Mouse (Mus musculus) left cerebral cortex, adult 9 months (tissue): ENCODE results near the gene Bcl11a.

ENCODE experiments used
- DNase-seq, 2 experiments: peaks; one replicate each; pipeline ENCODE4 v3.0.0; 2022; ENCODE audit warnings: low spot score in 2 of 2

Bcl11a gene

DNA sequence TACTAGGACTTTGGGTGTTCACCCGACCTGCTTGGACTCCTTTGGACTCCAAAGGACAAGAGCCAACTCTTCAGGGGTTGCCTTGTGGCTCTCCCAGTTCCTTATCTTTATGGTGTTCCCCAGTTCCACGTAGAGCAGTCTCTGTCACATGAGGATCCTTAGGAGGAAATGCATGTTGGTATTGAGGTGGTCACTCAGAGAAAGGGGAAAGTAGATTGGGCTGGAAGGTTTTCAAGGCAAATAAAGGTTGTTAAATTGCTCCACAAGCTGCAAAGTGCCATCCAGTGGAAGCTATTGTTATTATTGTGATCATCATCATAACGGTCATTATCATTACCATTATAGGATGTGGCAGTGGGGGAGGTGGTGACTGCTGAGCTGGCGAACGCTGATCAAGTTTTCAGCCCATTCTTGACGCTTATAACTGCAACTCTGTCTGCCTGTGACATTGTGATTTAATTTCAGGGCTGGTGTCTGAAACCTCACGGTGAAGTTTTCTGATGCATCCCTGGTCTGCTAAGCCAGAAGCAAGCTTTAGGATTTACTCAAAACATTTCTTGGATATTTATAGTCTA, 52.4 kb downstream of the Bcl11a start:
- no peak for DNase-seq

GRCm38 (mm10) chr11:24131818-24132217, 54.0 kb downstream of the Bcl11a start:
- DNase-seq: no peak

GRCm38 (mm10) chr11:24132358-24132757, 54.5 kb downstream of the Bcl11a start:
- no peak for DNase-seq

DNA sequence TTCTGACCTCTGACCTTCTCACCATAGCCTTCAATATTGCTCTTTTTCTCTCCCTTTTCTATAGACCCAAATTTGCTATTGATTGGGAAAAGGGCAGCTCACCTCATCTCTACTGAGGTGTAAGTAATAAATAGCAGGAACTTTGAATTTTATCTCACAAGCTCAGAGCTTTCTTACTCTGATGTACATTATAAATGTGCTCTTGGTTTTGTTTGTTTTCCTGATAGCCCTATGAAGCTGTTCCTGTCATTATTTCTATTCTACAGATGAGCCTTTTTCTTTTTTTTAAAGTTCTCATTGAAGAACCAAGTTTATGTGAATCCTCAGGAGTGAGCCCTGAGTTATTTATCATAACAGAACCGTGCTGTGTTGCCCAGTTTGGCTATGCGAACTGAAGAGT, 55.0 kb downstream of the Bcl11a start:
- DNase-seq: no peak

DNA sequence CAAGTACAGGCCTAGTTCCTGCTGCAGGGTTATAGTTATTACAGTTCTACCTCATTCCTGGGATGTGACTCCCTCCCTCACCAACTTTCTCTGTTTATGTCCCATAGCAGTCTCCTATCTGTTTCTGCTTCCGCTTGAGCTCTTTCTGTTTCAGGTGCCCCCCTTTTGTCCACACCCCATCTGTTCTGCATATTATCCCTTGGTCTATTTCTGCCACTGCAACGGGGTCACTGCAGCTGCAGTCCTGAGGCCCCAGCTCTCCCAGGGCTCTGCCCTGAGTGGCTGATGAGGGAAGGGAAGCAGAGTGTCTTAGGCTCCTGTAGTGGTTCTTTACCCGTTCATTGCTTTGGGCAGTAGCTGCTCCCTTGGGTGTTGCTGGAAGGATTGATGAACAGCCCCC, 55.6 kb downstream of the Bcl11a start:
- no peak for DNase-seq

- no peak for DNase-seq
Measured at GRCm38 (mm10) chr11:24133928-24134327, 56.1 kb downstream of the Bcl11a start.

- no peak for DNase-seq
Measured at GRCm38 (mm10) chr11:24135244-24135643, 57.4 kb downstream of the Bcl11a start.

- no peak for DNase-seq
Measured at GRCm38 (mm10) chr11:24136084-24136785, 58.4 kb downstream of the Bcl11a start.

DNA sequence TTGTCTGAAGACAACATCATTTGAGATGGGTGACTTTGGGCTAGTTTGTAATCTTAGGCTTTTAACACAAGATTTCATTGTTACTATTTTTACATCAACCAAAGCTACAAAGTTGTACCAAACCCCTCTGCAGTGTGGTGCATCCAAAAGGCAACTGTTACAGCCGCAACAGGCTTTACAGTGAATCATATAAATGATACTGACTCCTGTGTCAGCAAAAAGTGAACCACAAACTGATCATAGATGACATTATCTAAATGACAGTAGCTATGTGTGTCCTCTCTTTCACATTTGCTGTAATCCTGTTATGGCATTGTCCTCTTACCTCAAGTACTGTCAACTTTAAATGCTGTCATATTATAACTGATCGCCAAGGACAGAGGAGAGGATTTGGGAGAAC, 60.0 kb downstream of the Bcl11a start:
- DNase-seq: no peak

DNA sequence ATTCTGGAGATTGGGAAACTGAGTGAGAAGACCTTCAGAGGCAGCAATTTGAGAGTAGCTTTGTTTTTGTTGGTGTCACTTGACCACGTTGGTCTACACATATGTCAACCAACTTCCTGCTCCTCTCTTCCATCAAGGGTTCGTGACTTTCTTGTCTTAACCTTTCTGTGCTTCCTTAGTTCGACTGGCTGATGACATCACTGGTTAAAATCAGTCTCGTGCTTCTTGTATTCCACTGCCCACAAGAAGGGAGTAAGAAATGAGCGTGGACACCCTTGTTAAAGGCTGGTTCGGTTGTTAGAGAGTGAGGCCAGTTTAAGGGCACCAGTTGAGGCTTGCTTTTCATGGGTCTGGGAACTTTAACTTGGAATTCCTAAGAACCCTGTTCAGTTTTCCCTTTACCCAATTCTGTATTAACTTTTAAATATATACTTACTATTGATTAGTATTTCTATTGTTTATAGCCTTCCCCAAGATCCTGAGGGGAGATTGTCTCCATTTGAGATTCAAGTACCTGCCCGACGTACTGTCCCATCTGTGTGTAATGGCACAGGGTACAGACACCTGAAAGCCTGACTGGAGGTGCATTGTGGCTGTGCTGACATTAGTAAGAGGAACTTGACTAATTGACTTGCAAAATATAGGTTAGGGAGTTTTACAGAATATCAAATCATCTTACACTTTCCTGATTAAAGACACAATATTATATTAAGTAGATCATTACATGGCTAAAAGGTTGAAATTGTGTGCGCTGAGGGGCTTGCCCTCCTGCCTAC, 60.9 kb downstream of the Bcl11a start:
- DNase-seq: no peak

GRCm38 (mm10) chr11:24139432-24139831, 61.6 kb downstream of the Bcl11a start:
- no peak for DNase-seq

- DNase-seq: no peak
Measured at GRCm38 (mm10) chr11:24139952-24140351, 62.1 kb downstream of the Bcl11a start.

GRCm38 (mm10) chr11:24140948-24141347, 63.1 kb downstream of the Bcl11a start:
- no peak for DNase-seq

DNA sequence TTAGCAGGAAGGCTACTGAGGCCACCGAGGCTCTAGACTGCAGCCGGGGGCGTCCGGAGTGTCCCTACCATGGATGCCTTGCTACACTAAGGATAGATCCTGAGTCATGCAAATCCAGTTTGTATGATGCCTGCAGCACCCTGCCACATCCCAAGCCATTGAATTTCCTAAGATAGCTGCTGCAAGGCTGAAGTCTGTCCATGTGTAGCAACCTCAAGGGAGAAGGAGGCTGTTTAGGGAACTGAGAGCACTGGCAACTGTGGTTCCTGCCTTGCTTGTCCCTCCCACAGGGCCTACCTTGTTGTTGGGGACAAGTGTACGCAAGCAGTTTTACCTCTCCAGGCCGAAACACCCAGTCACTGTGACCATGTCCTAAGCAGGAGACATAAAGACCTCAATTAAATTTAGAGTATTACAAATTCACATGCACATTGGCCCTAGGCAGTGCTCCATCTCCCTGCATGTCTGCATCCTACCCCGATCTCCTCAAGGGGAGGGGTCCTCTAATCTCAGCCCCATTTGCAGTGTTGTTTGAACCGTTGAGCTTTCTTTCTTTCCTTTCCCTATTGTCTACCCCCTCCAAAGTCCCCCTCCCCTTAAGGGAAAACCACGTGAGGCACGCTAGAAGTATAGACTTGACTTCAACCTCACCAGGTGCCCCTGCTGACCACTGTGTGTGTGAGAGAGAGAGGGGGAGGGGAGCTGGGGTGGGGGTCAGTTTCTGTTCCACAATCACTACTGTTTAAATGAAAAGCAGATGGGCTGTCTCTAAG, 63.8 kb downstream of the Bcl11a start:
- peak; percentile 38 to 63 for DNase-seq

GRCm38 (mm10) chr11:24142316-24142715, 64.5 kb downstream of the Bcl11a start:
- DNase-seq: no peak

DNA sequence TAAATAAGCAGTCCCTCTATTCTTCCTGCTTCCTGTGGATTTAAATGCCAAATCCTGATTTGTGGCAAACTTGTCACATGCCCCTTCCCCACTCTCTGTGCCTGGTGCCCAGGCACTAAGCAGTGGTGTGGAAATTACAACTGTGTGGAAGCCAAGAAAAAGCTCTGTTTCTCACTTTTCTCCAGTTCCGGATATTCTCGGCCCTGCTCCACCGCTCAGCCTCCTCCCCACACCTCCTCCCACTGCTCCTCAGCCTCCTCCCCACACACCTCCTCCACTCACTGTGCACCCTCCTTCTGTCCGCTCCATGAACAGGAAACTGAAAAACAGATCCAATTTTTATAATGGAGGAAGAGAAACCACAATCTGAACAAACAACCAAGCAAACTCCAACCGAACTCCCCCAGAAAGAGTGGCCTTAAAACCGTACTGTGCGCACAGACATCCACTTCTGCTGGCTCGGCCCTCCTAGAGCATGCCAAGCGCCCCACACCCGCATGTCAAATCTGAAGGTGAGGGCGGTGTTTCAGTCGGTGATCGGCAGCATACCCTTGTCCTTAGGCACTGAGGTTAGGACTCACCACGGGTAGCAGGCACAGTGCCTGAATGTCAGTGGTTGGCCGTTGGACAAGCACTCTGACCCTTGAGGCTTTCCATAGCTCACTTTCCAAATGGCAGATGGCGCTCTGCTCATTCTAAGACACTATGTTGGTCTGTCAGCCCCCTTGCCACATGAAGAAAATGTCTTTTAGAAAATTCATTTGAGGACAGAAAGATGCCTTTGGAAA, 66.5 kb downstream of the Bcl11a start:
- DNase-seq: peak; percentile 67 to 84

- DNase-seq: no peak
Measured at GRCm38 (mm10) chr11:24146034-24146433, 68.2 kb downstream of the Bcl11a start.

DNA sequence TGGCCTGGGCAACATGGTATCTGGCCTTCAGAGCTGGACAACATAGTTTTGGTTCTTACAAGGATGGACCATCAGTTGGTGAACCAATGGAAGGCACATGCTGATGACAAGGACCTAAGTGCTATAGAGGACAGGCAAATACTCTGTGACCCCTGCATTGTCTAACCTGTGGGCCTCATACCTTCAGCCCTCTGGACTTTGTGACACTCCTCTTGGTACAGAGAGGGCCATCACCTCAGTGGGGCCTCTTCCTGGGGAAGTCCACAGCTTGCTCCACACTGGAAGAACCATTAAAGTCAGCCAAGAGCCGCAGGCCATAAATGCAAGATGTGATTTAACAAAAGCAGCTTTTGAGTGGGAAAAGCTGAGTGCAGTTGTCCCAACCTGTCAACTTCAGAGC, 68.6 kb downstream of the Bcl11a start:
- DNase-seq: no peak

GRCm38 (mm10) chr11:24147698-24148097, 69.8 kb downstream of the Bcl11a start:
- DNase-seq: no peak

GRCm38 (mm10) chr11:24148545-24148944, 70.7 kb downstream of the Bcl11a start:
- no peak for DNase-seq

GRCm38 (mm10) chr11:24149462-24150220, 71.8 kb downstream of the Bcl11a start:
- DNase-seq: no peak
